Mouse (Mus musculus): Measurements from ENCODE around the gene Csf2rb2. TPM values are rescaled to one million over a fixed set of nuclear protein-coding genes. Genes with fewer than 3 reads are reported as not detected.
A peak's percentile ranks its signal among the peaks of the same experiment; 100 is the strongest.
"Not testable (repeated sequence)": the region's sequence is repeated elsewhere in the genome, so short reads cannot be mapped to it uniquely, and the experiment has no call there.

The Csf2rb2 gene
- total and polyA plus RNA-seq, 3 experiments: 1.1 to 1.2 (median 1.2) TPM

GRCm38 (mm10) chr15:78257326-78258050, 48.0 kb downstream of the Csf2rb2 start:
- DNase-seq: peak; percentile 67

- DNase-seq: not testable (repeated sequence)
Measured at GRCm38 (mm10) chr15:78256602-78257259, 48.8 kb downstream of the Csf2rb2 start.

GRCm38 (mm10) chr15:78254751-78255150, 50.8 kb downstream of the Csf2rb2 start:
- peak; percentile 45 for DNase-seq

GRCm38 (mm10) chr15:78248410-78248809, 57.1 kb downstream of the Csf2rb2 start:
- DNase-seq: no peak

- no peak for DNase-seq
Measured at GRCm38 (mm10) chr15:78247659-78248058, 57.9 kb downstream of the Csf2rb2 start.

GRCm38 (mm10) chr15:78246143-78247116, 59.1 kb downstream of the Csf2rb2 start:
- DNase-seq: no peak

GRCm38 (mm10) chr15:78244695-78245492, 60.6 kb downstream of the Csf2rb2 start, which contains the start of gene Ncf4:
Ncf4 (plus strand) TSS chr15:78244801.
- peak; percentile 16 for DNase-seq

GRCm38 (mm10) chr15:78243774-78244173, 61.7 kb downstream of the Csf2rb2 start:
- DNase-seq: no peak

GRCm38 (mm10) chr15:78243061-78243460, 62.5 kb downstream of the Csf2rb2 start:
- no peak for DNase-seq

GRCm38 (mm10) chr15:78241335-78241734, 64.2 kb downstream of the Csf2rb2 start:
- DNase-seq: no peak

- DNase-seq: peak; percentile 42
Measured at GRCm38 (mm10) chr15:78239956-78240617, 65.4 kb downstream of the Csf2rb2 start.

- DNase-seq: peak; percentile 52
Measured at GRCm38 (mm10) chr15:78239453-78239852, 66.1 kb downstream of the Csf2rb2 start.

- no peak for DNase-seq
Measured at GRCm38 (mm10) chr15:78234823-78235509, 70.6 kb downstream of the Csf2rb2 start.

Small RNA genes lying within 50 kb of the gene (microRNA-seq; reads per million reads assigned to microRNA genes)
- gene Mir7676-1 (0 reads per million in 2 experiments), gene Mir7676-2 (0 reads per million in 2 experiments)

Other genes starting within 250 kb of the Csf2rb2 start
- gene Cacng2, start 185.7 kb downstream of the Csf2rb2 start, total RNA-seq (2021): under 1 TPM; 0.32 to 0.45 TPM
- gene Cacng2, start 185.7 kb downstream of the Csf2rb2 start, polyA plus RNA-seq (2012; rRNA removed): 0.19 and 0.36 TPM in 2 replicates
- gene Ift27, start 131.6 kb downstream of the Csf2rb2 start, total RNA-seq (2021): 10 to 100 TPM; 10.4 to 16.4 TPM
- gene Ift27, start 131.6 kb downstream of the Csf2rb2 start, polyA plus RNA-seq (2012; rRNA removed): 50.0 and 65.5 TPM in 2 replicates
- not detected for gene Pvalb, start 99.3 kb downstream of the Csf2rb2 start, total RNA-seq (2021)
- gene Pvalb, start 99.3 kb downstream of the Csf2rb2 start, polyA plus RNA-seq (2012; rRNA removed): not detected in 2 replicates
- 1 to 10 TPM; 2.9 to 4.5 TPM for gene Ncf4, start 60.9 kb downstream of the Csf2rb2 start, total RNA-seq (2021)
- 2.0 and 2.9 TPM in 2 replicates for gene Ncf4, start 60.9 kb downstream of the Csf2rb2 start, polyA plus RNA-seq (2012; rRNA removed)
- 10 to 100 TPM in 1 of 2 experiments, 1 to 10 TPM in 1; 4.6 to 13.8 TPM for gene Csf2rb, start 20.0 kb upstream of the Csf2rb2 start, total RNA-seq (2021)
- gene Csf2rb, start 20.0 kb upstream of the Csf2rb2 start, polyA plus RNA-seq (2012; rRNA removed): 8.9 and 9.3 TPM in 2 replicates
- gene Tex33, start 90.2 kb upstream of the Csf2rb2 start, total RNA-seq (2021): not detected
- not detected in 2 replicates for gene Tex33, start 90.2 kb upstream of the Csf2rb2 start, polyA plus RNA-seq (2012; rRNA removed)
- 100 to 1,000 TPM; 218 to 366 TPM for gene Tst, start 100.2 kb upstream of the Csf2rb2 start, total RNA-seq (2021)
- gene Tst, start 100.2 kb upstream of the Csf2rb2 start, polyA plus RNA-seq (2012; rRNA removed): 391 and 410 TPM in 2 replicates
- gene Mpst, start 100.7 kb upstream of the Csf2rb2 start, total RNA-seq (2021): 10 to 100 TPM; 59.0 to 63.2 TPM
- 342 and 389 TPM in 2 replicates for gene Mpst, start 100.7 kb upstream of the Csf2rb2 start, polyA plus RNA-seq (2012; rRNA removed)
- gene Kctd17, start 122.8 kb upstream of the Csf2rb2 start, total RNA-seq (2021): 100 to 1,000 TPM in 1 of 2 experiments, 10 to 100 TPM in 1; 81.6 to 102 TPM
- gene Kctd17, start 122.8 kb upstream of the Csf2rb2 start, polyA plus RNA-seq (2012; rRNA removed): 344 and 374 TPM in 2 replicates
- 1 to 10 TPM in 1 of 2 experiments, under 1 TPM in 1; 0.59 to 3.3 TPM for gene Tmprss6, start 162.9 kb upstream of the Csf2rb2 start, total RNA-seq (2021)
- gene Tmprss6, start 162.9 kb upstream of the Csf2rb2 start, polyA plus RNA-seq (2012; rRNA removed): 3.5 and 4.7 TPM in 2 replicates
- 1 to 10 TPM; 1.3 to 1.5 TPM for gene Il2rb, start 189.6 kb upstream of the Csf2rb2 start, total RNA-seq (2021)
- gene Il2rb, start 189.6 kb upstream of the Csf2rb2 start, polyA plus RNA-seq (2012; rRNA removed): 3.8 and 4.9 TPM in 2 replicates
- 10 to 100 TPM; 16.9 to 30.1 TPM for gene C1qtnf6, start 225.7 kb upstream of the Csf2rb2 start, total RNA-seq (2021)
- gene C1qtnf6, start 225.7 kb upstream of the Csf2rb2 start, polyA plus RNA-seq (2012; rRNA removed): 63.2 and 92.2 TPM in 2 replicates
- gene Sstr3, start 239.0 kb upstream of the Csf2rb2 start, total RNA-seq (2021): 1 to 10 TPM in 1 of 2 experiments, under 1 TPM in 1; 0.43 to 1.6 TPM
- gene Sstr3, start 239.0 kb upstream of the Csf2rb2 start, polyA plus RNA-seq (2012; rRNA removed): 0.16 and 0.93 TPM in 2 replicates